Mouse (Mus musculus) NIH3T3 (cell line): ENCODE results near the gene Nup205.

Experiments used
- DNase-seq: peaks from one replicate; pipeline ENCODE4 v3.0.0-alpha.2; 2012; ENCODE audit warnings: low read depth

Gene Nup205

DNA sequence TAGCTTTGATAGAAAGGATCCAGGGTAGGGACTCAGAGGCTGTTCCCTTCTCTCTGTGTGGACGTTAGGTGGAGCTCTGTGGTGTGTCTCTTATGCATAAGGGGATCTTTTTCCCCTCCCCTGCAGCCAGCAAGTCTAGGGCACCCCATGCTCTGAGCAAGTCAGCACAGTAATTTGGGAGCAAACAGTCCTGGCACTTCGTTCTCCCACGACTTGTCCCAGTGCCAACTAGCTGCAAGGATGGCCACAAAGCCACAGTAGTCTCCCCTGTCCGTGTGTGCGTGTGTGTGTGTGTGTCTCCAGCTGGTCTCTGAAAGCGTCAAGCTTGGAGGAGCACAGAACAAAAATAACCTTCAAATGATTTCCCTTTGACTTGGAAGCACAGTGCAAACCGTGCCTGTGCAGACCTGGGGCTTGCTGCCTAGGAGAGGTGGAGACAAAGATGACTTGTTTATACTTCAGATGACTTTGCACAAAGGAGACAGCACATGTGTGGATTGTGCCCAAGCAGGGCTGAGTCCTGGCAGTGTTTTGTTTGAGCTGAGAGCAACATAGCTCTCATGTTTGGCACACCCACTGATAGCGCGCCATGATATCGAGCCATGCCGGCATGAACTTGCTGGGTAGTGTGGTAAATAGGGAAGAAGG lies 111.0 kb downstream of the Nup205 start:
- DNase-seq, result peak; percentile 22

DNA sequence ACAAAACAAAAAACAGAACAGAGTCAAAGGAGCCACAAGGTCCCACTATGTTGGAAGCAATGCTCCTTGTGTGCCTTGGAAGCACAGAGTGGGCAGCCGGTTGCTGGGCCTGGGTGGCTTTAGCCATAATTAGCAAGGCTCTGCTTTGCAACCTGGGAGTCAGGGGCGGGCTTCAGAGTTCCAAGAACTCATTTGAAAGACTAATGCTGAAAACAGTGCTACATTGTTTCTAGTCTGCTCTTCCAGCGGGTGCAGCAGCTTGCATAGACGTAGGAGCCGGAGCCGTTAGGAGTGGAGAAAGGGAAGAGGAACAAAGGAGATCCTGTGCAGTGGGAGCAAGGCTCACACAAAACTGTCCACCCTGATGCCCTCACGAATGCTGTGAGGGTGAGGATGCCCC lies 111.7 kb downstream of the Nup205 start:
- no peak for DNase-seq

DNA sequence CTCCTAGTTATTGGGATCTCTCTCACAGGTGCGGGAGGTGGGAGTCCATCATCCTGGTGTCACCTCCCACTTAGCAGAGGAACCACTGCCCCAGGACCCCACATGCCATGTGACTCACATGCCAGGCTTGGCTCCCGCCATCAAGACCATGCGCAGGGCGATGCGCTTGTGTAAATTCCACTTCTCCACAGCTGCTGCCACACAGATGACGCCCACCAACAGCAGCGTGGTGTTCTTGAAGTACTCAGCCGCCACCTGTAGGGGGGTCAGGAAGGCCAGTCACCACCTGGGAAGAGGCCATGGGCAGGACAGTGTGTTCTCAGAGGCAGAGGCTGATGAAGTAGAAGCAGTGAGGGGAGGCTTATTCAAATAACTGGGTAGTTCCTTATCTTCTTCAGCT lies 112.5 kb downstream of the Nup205 start:
- DNase-seq, result no peak

DNA sequence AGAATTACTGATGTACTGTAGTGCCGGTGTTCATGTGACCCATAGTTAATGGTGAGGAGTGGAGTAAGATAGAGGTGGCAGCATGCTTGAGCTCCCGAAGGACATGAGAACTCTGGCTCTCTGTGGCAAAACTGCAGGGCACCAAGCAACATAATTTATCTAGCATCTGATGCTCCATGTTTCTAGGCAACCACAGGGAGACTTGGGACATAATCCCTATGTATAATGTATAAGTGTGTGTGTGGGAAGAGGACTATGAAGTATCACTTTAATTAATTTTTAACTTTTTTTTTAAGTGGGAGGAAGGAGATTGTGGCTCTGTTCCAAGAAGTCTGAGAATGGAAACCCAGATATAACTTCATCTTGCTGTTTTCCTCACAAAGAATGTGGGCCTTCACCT lies 117.7 kb downstream of the Nup205 start:
- no peak for DNase-seq

DNA sequence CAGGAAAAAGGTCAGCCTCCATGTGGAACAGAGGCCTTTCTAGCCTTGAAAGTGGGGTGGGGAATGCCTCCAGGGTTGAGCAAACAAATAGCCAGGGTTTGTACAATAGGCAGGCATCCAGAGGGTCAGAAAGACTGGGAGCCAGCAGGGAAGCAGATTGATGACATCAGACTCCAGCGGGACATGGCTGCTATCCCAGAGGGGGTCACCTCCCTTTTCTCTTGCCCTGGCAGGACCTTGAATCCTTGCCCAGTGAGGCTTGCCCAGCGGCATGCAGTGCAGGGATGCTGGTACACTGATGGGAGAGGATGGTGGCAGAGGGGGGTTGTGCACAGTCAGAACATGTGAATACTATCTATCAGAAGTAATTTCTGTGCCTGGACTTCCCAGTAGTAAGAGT lies 119.8 kb downstream of the Nup205 start:
- DNase-seq, result peak; percentile 64
